Mouse (Mus musculus): Measurements from ENCODE around the gene Fam131a. TPM values are rescaled to one million over a fixed set of nuclear protein-coding genes. Genes with fewer than 3 reads are reported as not detected.

Gene Fam131a
- total RNA-seq, 2 experiments from 2014 or later = 11.7 to 16.1 TPM

- DNase-seq (ENCODE audit: low spot score in 2 of 2) = peak; percentile 81 to 86
Measured at GRCm38 (mm10) chr16:20695622-20696323, 2.7 kb downstream of the Fam131a start.

- DNase-seq (ENCODE audit: low spot score in 2 of 2) = no peak
Measured at GRCm38 (mm10) chr16:20699266-20699665, 6.2 kb downstream of the Fam131a start.

- no peak for DNase-seq (ENCODE audit: low spot score in 2 of 2)
Measured at GRCm38 (mm10) chr16:20700036-20700435, 7.0 kb downstream of the Fam131a start.

GRCm38 (mm10) chr16:20701316-20701715 is 8.3 kb downstream of the Fam131a start:
- DNase-seq (ENCODE audit: low spot score in 2 of 2) = no peak

- DNase-seq (ENCODE audit: low spot score in 2 of 2) = no peak
Measured at GRCm38 (mm10) chr16:20701729-20702521, 8.9 kb downstream of the Fam131a start.

GRCm38 (mm10) chr16:20702522-20702893 is 9.5 kb downstream of the Fam131a start:
- DNase-seq (ENCODE audit: low spot score in 2 of 2) = peak; percentile 68 to 70

GRCm38 (mm10) chr16:20703071-20703470 is 10.0 kb downstream of the Fam131a start:
- no peak for DNase-seq (ENCODE audit: low spot score in 2 of 2)

GRCm38 (mm10) chr16:20703699-20704400 is 10.8 kb downstream of the Fam131a start:
- no peak for DNase-seq (ENCODE audit: low spot score in 2 of 2)

- no peak for DNase-seq (ENCODE audit: low spot score in 2 of 2)
Measured at GRCm38 (mm10) chr16:20705786-20706185, 12.7 kb downstream of the Fam131a start.

GRCm38 (mm10) chr16:20706407-20707055 is 13.5 kb downstream of the Fam131a start:
- DNase-seq (ENCODE audit: low spot score in 2 of 2) = no peak

- no peak for DNase-seq (ENCODE audit: low spot score in 2 of 2)
Measured at GRCm38 (mm10) chr16:20708220-20708938, 15.3 kb downstream of the Fam131a start.

GRCm38 (mm10) chr16:20708939-20709734 is 16.1 kb downstream of the Fam131a start:
- DNase-seq (ENCODE audit: low spot score in 2 of 2) = no peak

GRCm38 (mm10) chr16:20710370-20710769 is 17.3 kb downstream of the Fam131a start:
- no peak for DNase-seq (ENCODE audit: low spot score in 2 of 2)

- DNase-seq (ENCODE audit: low spot score in 2 of 2) = no peak
Measured at GRCm38 (mm10) chr16:20710810-20711209, 17.8 kb downstream of the Fam131a start.

- no peak for DNase-seq (ENCODE audit: low spot score in 2 of 2)
Measured at GRCm38 (mm10) chr16:20712190-20712589, 19.1 kb downstream of the Fam131a start.

- no peak for DNase-seq (ENCODE audit: low spot score in 2 of 2)
Measured at GRCm38 (mm10) chr16:20712889-20713288, 19.8 kb downstream of the Fam131a start.

GRCm38 (mm10) chr16:20714307-20715080 is 21.5 kb downstream of the Fam131a start:
- no peak for DNase-seq (ENCODE audit: low spot score in 2 of 2)

- no peak for DNase-seq (ENCODE audit: low spot score in 2 of 2)
Measured at GRCm38 (mm10) chr16:20715161-20715560, 22.1 kb downstream of the Fam131a start.

GRCm38 (mm10) chr16:20715566-20715965 is 22.5 kb downstream of the Fam131a start:
- no peak for DNase-seq (ENCODE audit: low spot score in 2 of 2)
